Mouse (Mus musculus): ENCODE results near the gene Hepacam2.
A peak's percentile ranks its signal among the peaks of the same experiment; 100 is the strongest.
"Not testable (repeated sequence)": the region's sequence is repeated elsewhere in the genome, so short reads cannot be mapped to it uniquely, and the experiment has no call there.

The Hepacam2 gene

DNA sequence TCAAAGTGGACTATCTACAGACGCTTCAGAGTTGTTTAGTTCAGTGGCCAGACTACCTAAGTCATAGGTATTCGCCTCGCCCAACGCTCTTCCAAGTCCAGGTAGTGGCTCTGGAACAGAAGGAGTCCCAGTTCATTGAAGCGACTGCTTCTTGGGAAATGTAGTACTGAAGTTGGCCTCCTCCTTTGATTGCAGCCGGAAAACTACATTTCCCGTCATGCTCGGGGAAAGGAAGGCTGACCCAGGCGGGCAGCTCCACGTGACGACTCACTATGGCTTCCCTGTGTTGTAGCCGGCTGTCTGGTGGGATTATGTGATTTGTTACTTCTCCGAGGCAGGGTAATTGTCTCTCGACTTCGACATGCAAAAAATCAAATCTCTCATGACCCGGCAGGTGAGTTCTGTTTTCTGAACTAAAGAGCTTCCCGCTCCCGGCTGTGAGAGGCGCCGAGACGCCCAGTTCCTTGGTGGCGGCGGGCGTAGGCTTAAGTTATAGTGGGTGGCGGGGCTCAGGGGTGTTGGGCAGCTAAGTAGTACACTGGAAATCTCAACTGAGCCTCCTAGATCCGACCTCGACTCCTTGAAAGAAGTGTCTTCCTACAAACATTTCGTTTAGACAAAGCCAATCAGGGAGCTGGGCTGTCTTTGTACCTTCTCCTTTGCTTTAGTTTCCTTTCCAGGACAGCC, at the start of gene Hepacam2, which contains the start of gene Vps50:
Hepacam2 (minus strand) TSS at position 137 of the 687 bp plus-strand sequence.
Vps50 (plus strand) TSS at position 221 of the 687 bp plus-strand sequence.
- DNase-seq (ENCODE audit: low spot score): peak; percentile 93

GRCm38 (mm10) chr6:3544970-3545369, 46.9 kb upstream of the Hepacam2 start:
- DNase-seq (ENCODE audit: low spot score): no peak

- no peak for DNase-seq (ENCODE audit: low spot score)
Measured at GRCm38 (mm10) chr6:3543862-3544261, 45.8 kb upstream of the Hepacam2 start.

GRCm38 (mm10) chr6:3539470-3539869, 41.4 kb upstream of the Hepacam2 start:
- no peak for DNase-seq (ENCODE audit: low spot score)

GRCm38 (mm10) chr6:3536048-3536447, 38.0 kb upstream of the Hepacam2 start:
- no peak for DNase-seq (ENCODE audit: low spot score)

- DNase-seq (ENCODE audit: low spot score): no peak
Measured at GRCm38 (mm10) chr6:3531445-3531844, 33.3 kb upstream of the Hepacam2 start.

DNA sequence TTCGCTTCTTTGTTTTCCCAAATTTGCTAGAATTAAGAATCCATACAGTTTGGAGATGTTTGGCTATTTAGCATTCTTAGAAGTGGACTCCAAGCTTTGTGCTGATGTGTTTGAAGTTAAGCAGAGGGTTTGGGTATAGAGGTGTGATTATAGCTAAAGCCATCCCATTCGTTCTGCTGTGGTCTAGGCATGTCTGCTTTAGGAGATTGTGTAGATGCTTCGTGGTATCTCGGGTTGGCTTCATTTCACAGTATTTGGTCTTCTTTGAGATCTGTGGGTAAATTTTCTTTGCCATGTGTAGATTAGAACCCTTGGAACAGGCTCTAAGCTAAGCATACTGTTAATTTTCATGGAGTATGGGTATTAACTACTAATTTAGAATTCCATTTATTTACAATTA, 30.1 kb upstream of the Hepacam2 start:
- no peak for DNase-seq (ENCODE audit: low spot score)

DNA sequence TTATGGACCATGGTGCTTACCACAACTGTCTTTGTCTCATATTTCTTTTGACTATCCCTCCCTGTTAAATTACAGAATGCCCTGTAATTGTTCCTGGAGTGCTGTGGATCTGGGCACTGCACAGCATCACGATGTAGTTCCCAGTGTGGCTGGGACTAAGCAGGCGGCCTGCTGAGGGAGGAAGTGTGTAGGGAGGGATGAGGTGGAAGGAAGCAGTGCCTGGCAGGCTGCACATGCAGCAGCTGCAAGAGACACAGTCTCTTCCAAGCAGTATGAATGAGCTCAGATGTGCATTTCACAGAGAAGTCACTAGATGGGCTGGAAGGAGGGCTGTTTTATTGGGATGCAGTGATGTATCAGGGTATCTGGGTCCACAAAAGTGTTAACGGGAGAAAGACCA, 14.5 kb upstream of the Hepacam2 start:
- peak; percentile 22 for DNase-seq (ENCODE audit: low spot score)

DNA sequence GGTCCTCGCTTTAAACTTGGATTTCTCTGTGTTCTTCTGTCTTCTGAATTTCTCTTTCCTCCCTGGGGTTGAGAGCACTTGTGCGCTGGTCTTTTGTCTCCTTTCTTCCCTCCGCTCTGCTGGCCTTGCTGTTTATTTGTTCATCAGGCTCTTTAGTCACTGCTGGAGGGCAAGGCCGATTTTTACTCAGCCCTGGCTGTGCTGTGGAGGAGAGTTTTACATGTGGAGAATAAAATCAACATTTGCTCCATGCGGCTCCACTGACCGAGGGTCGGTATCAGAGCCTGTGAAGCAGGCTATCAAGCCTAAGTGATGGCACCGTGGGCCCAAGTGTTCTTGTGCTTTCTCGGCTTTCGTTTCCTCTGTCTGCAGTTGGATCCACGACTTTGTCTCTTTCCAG, 13.5 kb upstream of the Hepacam2 start:
- no peak for DNase-seq (ENCODE audit: low spot score)

GRCm38 (mm10) chr6:3511116-3511515, 13.0 kb upstream of the Hepacam2 start:
- no peak for DNase-seq (ENCODE audit: low spot score)

- DNase-seq (ENCODE audit: low spot score): no peak
Measured at GRCm38 (mm10) chr6:3509782-3510181, 11.7 kb upstream of the Hepacam2 start.

DNA sequence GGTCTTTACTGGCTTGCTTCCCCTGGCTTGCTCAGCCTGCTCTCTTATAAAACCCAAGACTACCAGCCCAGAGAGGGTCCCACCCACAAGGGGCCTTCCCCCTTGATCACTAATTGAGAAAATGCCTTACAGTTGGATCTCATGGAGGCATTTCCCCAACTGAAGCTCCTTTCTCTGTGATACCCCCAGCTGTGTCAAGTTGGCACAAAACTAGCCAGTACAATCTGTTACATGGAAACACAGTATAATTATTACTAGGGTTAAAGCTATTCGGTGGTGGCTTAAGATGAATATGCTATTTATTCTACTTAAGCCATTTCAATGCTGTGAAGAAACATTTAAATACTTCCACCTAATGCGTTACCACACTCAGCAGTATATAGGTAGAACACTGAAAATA, 10.1 kb upstream of the Hepacam2 start:
- DNase-seq (ENCODE audit: low spot score): not testable (repeated sequence)

GRCm38 (mm10) chr6:3507078-3507477, 9.0 kb upstream of the Hepacam2 start:
- DNase-seq (ENCODE audit: low spot score): no peak

DNA sequence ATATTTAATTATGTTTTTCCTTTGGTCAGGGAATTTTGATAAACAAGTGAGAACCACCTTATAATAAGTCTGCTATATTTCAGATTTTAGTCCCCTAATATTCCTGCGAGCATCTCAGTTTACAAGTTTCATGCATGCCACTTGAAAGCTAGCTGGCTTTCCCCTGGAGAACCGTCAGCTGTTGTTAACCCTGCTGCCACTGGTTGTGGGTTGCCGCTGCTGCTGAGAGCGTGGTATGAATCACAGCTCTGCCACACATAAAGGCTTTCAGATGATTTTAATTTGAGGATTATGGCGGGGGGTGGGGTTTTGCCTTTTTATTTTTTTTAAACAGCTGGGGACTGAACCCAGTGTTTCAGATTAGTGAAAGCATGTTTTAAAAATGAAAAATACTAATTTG, 7.2 kb upstream of the Hepacam2 start:
- no peak for DNase-seq (ENCODE audit: low spot score)

DNA sequence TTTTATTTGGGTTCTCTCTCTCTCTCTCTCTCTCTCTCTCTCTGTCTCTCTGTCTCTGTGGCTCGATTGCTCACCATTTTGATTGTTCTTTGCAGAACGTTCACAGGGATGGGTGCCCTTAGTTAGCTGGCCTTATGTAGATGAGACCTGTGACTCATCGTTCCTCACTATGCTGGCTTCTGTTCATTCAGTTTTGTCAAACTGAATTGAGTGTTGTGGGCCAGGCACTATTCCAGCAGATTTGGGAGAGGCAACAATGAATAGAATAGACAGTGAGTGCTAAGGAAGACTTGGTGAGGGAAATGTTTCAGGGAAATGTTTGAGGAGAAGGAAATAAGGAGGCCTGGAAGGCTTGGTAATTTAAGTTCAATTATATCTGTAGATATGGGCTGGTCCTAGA, 2.2 kb upstream of the Hepacam2 start:
- DNase-seq (ENCODE audit: low spot score): no peak

DNA sequence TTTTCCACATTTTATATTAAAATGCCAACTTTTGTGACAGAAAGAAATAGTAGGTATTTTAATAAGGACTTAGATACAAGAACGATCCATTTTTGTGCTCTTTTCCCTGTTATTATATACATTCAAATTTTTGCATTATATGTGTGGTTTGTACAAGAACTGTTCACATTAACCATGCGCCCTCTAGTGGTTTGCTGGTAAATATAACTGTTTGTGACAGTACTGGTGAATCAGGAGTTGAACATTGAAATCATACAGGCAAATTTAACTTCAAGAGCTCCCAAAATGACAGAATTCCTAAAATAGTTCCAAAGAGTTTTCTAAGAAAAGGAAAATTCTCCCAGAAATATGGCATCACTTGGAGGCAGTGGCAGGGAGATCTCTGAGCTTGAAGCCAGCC, 1.9 kb downstream of the Hepacam2 start:
- peak; percentile 41 for DNase-seq (ENCODE audit: low spot score)

GRCm38 (mm10) chr6:3494285-3494684, 3.8 kb downstream of the Hepacam2 start:
- DNase-seq (ENCODE audit: low spot score): no peak

- no peak for DNase-seq (ENCODE audit: low spot score)
Measured at GRCm38 (mm10) chr6:3487355-3487754, 10.7 kb downstream of the Hepacam2 start.

DNA sequence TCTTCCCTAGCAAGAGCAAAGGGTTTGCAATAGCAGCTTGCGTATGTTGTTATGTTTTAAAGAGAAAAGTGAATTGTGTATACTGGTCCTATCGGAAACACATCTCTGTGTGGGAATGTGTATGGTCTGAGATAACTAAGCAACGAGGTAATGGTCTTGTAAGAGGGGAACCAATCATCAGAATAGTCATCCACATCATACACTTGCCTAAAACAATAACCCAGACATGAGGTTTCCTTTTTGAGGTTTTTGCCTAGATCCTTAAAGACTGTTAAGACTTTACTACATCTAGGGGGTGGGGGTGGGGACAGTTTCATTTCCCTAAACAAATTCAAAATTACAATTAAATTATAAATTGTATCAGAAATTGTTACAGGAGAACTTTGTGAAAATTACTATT, 13.0 kb downstream of the Hepacam2 start:
- no peak for DNase-seq (ENCODE audit: low spot score)

- DNase-seq (ENCODE audit: low spot score): no peak
Measured at GRCm38 (mm10) chr6:3481705-3482104, 16.4 kb downstream of the Hepacam2 start.

GRCm38 (mm10) chr6:3479853-3480252, 18.2 kb downstream of the Hepacam2 start:
- no peak for DNase-seq (ENCODE audit: low spot score)

DNA sequence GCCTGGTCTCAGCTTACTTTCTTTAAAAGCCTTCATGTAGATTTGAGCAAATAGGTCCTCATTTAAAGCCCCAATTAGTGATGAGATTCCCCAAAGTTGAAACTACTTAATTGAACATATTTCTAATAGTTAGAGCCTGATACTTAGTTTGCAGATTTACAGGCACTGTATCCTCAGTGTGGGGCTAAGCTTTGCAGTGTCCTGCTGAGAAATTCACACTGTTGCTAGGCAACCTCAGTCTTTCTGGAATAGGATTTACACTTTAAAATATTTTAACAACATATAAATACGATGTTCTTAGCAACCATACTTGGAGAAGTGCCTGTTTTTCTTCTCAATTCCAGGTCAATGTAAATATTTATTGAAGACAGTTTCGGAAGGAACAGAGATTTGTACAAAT, 21.8 kb downstream of the Hepacam2 start:
- DNase-seq (ENCODE audit: low spot score): no peak

- no peak for DNase-seq (ENCODE audit: low spot score)
Measured at GRCm38 (mm10) chr6:3470706-3471105, 27.4 kb downstream of the Hepacam2 start.

DNA sequence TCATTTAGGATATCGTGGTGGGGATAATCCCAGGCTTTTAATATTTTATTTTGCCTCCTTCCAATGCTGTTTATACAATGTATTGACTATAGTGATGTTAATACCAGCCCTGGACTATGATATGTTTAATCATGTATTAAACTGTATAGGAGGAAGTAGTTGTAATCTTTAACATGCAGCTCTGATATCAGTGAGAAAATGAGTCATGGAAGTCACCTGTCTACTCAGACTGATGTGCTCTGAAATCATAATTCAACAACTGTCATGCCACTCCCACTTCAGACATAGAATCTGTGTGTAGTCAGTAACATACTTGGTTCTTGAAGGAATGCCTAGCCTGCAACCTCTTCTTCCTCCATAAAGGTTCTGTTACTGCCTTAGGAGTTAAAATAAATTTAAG, 29.5 kb downstream of the Hepacam2 start:
- DNase-seq (ENCODE audit: low spot score): no peak
